Mouse (Mus musculus) retina, postnatal 7 days (tissue): Measurements from ENCODE around the gene Gm9611.
"Not testable (repeated sequence)": the region's sequence is repeated elsewhere in the genome, so short reads cannot be mapped to it uniquely, and the experiment has no call there.

Experiments used
- DNase-seq: peaks from one replicate; pipeline ENCODE4 v3.0.0-alpha.2; 2012; ENCODE audit warnings: low read depth, low spot score

The Gm9611 gene

DNA sequence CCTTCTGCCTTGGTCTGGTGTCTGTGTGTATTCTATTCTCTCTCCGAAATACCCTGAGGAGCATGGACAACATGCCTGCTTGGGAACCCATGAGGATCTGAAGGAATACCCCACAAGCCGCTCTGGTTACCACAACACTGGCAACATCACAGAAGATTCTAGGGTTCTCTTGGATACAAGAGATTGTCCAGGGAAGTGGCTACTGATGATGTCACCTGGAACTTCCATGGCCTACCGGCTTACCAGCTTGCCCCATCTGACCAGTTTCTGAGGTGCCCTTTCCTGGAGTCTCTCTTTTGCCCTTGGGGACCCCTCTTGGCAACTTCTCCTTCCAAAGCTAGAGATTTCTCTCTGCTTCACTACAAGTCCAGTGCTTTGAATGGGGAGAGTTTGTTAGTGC lies at the start of gene Gm9611:
Gene Gm9611, minus strand, starts transcription at position 101 of the 400 bp plus-strand sequence.
- DNase-seq = not testable (repeated sequence)

DNA sequence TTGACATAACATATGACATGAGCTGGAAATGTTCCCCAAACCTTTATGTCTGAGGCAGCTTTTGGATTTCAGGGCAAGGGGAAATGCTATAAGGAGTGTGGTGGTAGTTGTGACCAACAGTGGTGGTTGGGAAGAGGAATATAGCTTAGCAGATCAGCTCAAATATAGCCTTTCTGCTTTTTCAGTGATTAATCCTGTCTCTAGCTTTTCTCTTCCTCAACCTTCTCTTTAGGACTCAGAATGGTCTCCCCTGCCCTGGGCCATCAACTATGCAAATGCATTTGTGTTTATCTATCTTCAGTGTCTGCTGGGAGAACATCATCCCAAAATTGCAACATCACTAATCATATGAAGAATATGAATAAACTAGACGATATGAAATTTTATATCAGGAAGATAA lies 12.8 kb upstream of the Gm9611 start, which contains the start of gene Gm7995:
Gene Gm7995, plus strand, starts transcription at position 301 of the 400 bp plus-strand sequence.
- not testable (repeated sequence) for DNase-seq

DNA sequence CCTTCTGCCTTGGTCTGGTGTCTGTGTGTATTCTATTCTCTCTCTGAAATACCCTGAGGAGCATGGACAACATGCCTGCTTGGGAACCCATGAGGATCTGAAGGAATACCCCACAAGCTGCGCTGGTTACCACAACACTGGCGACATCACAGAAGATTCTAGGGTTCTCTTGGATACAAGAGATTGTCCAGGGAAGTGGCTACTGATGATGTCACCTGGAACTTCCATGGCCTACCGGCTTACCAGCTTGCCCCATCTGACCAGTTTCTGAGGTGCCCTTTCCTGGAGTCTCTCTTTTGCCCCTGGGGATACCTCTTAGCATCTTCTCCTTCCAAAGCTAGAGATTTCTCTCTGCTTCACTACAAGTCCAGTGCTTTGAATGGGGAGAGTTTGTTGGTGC lies 37.2 kb downstream of the Gm9611 start, which contains the start of gene Gm17026:
Gene Gm17026, minus strand, starts transcription at position 101 of the 400 bp plus-strand sequence.
- not testable (repeated sequence) for DNase-seq
